In the genomic region with DNA sequence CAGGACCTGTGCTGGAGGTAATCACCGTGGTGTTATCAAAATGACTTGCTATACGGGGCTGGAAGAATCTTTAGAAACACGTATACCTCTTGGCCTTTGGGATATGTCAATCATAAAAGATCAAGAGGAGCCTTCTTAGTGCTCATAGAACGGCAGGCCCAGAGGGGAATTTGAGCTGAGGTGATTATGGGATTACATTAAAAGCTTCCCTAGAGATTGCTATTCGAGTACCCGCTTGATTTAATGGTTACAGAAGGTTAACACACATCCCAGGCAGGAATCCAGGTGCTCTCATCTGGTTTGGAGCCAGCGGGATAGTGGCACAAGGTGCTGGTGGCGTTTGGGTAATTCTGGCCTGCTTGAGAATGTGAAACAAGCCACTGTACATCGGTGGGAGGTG, we compare ENCODE assay signal across 17 mouse cellular contexts.
"Had no signal": no experiment of that assay in that cellular context is flagged by ENCODE, and none has a peak within 500 bp of the region (broad histone marks: within the 10 kb centered on the region; RNA-seq: fewer than 3 reads in every experiment).

No protein-coding gene starts in this region.

- H3K9me3 ChIP-seq: limb, embryonic 12.5 days; liver, embryonic 13.5 days; lung, embryonic 15.5 days; megakaryocyte, embryonic 14.5 days; midbrain, embryonic 13.5 days; neural tube, embryonic 12.5 days had no signal

- DNase-seq: layer of hippocampus, adult 9-11 months; liver; liver, embryonic 13.5 days; liver, postnatal 0 days; lung, postnatal 14 days; right cerebral cortex, adult 18-20 months; right cerebral cortex, postnatal 25 days; thymus, adult 18-20 months; thymus, postnatal 14 days had no signal

- H3K36me3 ChIP-seq: limb, embryonic 12.5 days; liver, embryonic 13.5 days; lung, embryonic 15.5 days; midbrain, embryonic 13.5 days; neural tube, embryonic 12.5 days had no signal

- ATAC-seq: hindbrain, postnatal 0 days; liver, postnatal 0 days; midbrain, embryonic 13.5 days had no signal

- H3K4me2 ChIP-seq: limb, embryonic 12.5 days; liver, embryonic 13.5 days; lung, embryonic 15.5 days; midbrain, embryonic 13.5 days; neural tube, embryonic 12.5 days had no signal

- H3K4me1 ChIP-seq: liver, embryonic 13.5 days; megakaryocyte, embryonic 14.5 days; neural tube, embryonic 12.5 days had no signal

- H3K4me3 ChIP-seq: limb, embryonic 12.5 days; liver, embryonic 13.5 days; lung, embryonic 15.5 days; megakaryocyte, embryonic 14.5 days; midbrain, embryonic 13.5 days; neural tube, embryonic 12.5 days had no signal

- H3K27me3 ChIP-seq: liver, embryonic 13.5 days; lung, embryonic 15.5 days; megakaryocyte, embryonic 14.5 days; midbrain, embryonic 13.5 days; neural tube, embryonic 12.5 days had no signal

- H3K9ac ChIP-seq: limb, embryonic 12.5 days; liver, embryonic 13.5 days; liver, postnatal 0 days; lung, embryonic 15.5 days; midbrain, embryonic 13.5 days; neural tube, embryonic 12.5 days had no signal

- H3K27ac ChIP-seq: hindbrain, postnatal 0 days; kidney, postnatal 0 days; limb, embryonic 12.5 days; liver, embryonic 13.5 days; lung, embryonic 15.5 days; macrophage; midbrain, embryonic 13.5 days; neural tube, embryonic 12.5 days had no signal
